Mouse (Mus musculus) gastrocnemius, postnatal 10 days (tissue): ENCODE data around the gene Opalin. TPM values are rescaled to one million over a fixed set of nuclear protein-coding genes. Genes with fewer than 3 reads are reported as not detected.
A peak's percentile ranks its signal among the peaks of the same experiment; 100 is the strongest.

Experiments used
- DNase-seq: peaks from one replicate; pipeline ENCODE4 v3.0.0; 2021; ENCODE audit warnings: mixed read lengths
- long read RNA-seq, 2 experiments: library from polyadenylated mRNA; stranded (forward); transcript quantifications; one replicate each; pipeline ENCODE4 v2.0.0; 2021
- total RNA-seq, 2 experiments: library from RNA; stranded (reverse); gene quantifications; 2 replicates each; pipeline ENCODE4 v1.2.3; 2021

Opalin gene
- not detected for total RNA-seq
- long read RNA-seq, experiment 1, result 0 reads
- long read RNA-seq, experiment 2, result 0 reads

DNA sequence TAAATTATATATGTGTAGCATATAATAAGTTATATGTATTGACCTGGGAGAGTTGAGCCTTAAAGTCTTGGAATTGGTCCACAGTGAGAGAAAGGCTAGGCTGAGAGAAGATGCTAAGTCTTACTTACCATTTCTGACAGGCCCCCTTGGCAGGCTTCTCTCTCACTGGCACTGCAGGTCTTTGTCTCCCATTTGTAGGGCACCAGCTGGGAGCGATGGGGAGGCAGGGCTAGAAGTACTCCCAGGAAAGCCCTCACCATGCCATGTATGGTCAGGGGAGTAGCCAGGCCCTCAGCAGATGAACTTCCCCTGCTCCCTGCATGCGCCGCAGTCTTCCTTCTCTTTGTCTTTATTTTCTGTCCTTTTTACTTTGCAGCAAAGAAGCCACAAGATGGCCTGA lies at the start of gene Opalin:
Gene Opalin, minus strand, starts transcription at position 208 of the 400 bp plus-strand sequence.
- DNase-seq, result no peak

DNA sequence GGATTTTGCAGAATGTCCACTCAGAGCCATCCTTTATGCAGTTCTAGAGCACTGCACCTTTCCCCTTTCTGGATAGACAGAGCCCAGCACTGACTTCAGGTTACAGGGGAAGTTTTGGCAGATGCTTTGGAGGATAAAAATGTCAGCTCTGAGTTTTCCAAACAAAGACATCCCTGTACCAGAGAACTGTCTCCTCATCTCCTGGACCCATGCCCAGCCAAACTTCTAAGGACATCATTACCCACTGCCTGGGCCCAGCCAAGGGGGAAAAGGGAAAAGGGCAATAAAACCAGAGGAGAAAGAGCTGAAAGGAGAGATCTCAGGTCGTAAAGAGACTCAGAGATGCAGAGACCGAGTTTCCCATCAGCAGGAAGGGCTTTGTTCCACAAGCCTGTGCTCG lies 46.1 kb upstream of the Opalin start:
- no peak for DNase-seq

DNA sequence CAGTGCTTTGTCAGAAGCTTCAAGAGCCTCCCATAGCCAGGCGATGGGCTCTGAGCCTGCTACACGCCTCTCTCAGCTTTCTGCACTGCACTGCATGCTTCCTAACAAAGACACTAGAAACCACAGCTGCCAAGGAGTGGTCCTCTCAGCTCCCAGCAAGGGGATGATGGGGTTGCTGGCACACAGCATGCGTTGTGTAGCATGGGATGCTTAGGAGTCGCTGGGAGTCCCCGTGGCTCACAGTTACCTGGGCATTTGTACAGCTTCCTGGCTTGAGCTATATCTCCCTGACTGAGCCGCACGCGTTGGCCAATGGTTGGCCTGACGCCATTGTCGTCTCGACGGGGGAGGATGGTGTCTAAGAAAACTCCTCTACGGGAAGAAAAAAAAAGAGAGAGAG lies 43.0 kb upstream of the Opalin start:
- DNase-seq, result no peak

DNA sequence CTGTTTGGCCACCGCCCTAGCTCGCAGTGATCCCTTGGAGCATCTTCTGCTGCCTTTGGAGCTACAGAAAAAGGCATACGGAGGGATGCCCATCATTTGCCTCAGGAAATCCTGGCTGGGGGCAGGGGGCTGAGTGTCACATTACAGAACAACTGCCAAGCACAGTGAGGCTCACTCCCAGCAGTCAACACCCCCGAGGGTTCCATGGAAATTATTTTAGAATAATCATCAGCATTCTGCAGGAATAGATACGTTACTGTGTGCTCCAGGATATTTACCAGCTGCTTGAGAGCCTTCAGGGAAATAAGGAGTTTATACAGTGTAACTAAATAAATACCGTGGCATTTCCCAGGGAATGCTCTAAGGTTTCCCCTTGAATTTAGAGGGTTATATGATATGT lies 41.4 kb upstream of the Opalin start:
- DNase-seq, result no peak

DNA sequence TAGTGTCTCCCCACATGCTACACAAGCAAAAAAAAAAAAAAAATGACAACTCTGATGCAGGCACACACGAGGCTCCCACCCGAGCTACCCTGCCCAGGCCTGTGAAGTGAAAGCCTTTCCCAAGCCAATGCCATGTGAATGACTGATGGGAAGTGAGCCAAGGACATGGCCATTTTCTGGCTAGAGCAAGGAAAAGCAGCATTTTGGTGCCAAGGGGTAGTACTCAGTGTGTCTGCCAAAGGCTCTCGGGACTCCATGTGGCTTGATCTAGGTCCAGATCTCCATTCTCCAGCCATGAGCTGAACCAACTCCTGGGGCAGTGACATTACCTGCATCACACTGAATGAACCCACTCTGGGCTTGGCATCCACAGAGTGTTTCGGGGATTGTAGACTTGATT lies 40.4 kb upstream of the Opalin start:
- no peak for DNase-seq

DNA sequence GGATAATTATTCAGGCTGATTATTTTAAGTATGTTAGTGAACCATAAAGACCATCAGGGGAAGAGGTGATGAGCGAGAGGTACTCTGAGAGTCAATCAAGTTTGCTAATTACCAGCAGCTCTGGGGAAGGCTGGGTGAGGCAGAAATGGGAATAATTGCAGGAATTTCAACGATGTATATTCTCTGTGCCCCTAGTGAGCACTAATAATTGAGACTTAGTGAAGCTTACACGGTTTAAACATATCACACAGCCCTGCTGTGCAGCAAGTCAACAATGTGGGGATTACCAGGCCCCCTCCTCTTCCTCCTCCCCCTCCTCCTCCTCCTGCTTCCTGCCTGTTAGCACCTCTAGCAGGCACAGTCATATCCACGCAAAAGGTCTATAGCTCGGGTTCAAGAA lies 37.7 kb upstream of the Opalin start:
- DNase-seq, result no peak

DNA sequence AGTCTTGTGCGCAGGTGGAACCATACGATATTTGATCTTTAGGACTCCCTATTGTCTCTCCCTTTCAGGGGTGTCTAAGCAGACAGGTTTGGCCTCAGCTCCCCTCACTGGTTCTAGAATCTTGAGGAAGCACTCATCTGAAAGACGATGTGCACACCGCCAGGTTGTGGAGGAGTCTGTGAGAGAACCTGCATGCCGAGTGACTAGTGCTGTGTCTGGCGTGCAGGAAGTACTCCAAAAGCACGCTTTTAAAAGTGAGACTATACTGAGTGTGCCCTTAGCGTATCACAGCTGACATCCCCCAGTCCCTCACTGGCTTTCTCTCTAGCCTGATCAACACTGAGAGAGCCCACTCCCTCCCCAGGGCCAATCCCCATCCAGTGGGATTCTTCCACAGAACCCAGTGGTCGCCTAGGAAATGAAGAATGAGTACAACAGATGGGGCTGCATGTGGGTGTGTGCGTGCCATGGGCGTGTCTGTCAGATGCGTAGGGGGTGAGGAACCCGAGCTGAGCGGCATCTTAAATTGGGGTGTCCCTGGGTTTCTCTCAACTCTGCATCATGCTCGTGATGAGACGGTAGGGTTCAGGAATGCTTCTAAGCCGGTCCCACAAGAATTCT lies 37.1 kb upstream of the Opalin start:
- DNase-seq, result no peak

DNA sequence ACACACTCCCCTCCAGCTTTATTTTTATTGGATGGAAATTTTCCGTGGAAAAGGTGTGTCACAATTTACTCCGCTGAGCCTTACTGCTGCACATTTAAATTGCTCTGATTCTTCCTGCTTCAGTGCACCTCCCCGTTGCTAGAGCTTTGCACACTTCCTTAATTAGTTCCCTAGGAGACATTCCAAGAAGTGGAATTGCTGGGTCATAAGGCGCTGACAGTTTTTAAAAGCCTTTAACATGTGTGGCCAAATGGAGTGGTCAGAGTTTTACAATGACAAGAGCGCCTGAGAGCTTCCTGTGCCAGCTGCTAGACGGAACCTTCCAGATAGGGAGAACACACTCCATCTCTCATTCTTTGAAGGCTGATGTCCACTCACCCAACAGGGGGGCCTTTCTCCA lies 35.7 kb upstream of the Opalin start:
- no peak for DNase-seq

DNA sequence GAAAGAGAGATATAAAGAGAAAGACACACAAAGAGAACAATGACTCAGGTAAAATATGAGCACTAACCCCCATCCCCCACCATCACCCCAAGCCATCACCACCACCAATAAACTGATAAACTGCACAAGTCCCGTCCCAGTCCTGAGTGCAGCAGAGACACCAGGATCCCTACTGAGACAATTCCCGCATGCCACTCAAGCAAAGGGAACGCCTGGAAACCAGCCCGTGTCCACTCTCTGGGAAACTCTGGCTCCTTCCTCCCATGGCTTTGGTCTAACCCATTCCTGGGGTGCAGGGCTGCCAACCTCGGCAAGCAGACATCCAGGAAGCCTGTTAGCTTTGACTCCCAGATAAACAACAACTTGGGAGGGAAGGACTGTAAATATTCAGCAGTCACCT lies 33.1 kb upstream of the Opalin start:
- DNase-seq, result no peak

DNA sequence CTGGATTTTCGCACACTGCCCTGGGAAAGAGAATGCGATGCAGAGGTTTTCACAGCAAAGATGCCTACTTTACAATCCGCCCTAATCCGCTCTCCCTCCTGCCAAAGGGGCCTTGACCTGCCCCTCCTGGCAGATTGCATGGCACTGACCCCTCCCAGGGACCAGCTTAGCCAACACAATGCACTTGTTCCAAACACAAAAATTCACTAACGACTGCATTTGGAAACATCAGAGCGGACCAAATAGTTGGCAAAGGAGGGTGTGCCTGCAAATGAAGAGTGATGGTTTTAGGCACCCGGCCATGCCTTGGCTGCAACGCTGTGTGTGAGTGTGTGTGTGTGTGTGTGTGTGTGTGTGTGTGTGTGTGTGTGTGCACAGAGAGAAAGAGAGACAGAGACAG lies 32.6 kb upstream of the Opalin start:
- no peak for DNase-seq

DNA sequence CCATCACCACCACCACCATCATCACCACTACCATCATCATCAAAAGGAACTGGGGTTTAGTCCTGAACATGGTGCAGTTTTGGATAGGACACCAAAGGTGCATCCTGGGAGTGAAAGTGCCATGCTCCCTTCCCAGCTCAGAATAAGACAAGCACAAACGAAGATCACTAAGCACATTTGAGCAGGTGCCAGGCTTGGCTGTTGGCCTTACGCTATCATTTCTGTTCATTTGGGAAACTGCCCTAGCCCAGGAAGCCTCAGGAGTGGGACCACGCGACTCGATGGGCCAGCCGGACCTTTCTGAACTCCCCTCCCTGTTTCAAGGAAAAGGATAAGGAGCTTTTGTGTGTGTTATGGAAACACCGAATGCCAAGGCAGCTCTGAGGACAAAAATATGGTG lies 31.8 kb upstream of the Opalin start:
- DNase-seq, result no peak

DNA sequence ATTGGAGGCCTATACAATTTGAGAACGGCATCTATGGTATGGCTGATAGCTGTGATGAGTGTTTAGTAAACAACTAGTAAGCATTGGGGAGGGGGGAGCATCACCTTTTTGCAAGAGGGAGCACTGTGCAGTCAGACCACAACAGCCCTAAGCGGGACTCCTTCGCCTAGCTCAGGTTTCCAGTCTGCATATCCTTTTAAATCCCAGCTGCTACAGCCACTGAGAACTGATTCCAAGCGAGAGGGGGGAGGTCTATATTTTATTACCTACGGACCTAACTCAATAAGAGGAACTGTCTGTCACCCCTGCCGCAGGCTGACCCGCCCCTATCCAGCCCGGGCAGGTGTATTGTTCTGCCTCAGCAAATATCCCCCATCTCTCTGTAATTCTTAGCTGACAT lies 30.6 kb upstream of the Opalin start:
- no peak for DNase-seq

DNA sequence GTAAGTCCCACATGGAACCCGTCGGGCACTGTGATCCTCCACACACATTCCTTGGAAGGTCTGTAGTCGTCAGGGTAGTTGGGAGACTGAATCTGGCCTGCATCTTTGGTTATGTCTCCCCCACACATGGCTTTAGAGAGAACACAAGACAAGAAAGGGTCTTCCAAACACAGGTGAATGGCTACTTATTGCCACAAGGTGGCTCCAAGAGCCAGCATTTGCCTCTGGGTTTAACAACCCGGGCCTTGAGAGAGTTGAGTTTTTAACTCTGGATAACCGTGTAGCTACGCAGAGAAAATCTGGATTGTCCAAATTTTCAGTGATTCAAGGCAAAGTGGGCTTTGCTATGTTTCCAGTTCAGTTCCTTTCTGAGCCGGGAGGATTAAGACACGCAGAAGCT lies 28.0 kb upstream of the Opalin start:
- no peak for DNase-seq

DNA sequence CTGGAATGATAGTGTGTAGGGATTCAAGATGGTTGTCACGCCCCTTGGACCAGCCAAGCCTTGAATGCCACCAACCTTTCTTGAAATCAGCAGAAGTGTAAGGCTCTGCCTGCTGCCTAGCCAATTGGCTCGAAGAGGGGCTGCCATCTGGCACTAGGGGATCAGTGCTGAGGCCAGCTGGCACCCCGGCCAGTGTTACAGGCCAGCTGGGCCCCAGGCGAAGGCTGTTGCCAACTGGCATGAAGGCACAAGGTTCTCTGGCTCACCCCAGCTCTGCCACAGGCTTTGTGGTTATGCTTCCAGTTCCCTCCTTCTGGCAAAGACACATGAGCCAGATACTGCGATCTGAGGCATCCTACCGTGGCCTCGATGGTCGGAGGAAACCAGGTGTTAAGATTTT lies 24.5 kb upstream of the Opalin start:
- DNase-seq, result peak; percentile 76

DNA sequence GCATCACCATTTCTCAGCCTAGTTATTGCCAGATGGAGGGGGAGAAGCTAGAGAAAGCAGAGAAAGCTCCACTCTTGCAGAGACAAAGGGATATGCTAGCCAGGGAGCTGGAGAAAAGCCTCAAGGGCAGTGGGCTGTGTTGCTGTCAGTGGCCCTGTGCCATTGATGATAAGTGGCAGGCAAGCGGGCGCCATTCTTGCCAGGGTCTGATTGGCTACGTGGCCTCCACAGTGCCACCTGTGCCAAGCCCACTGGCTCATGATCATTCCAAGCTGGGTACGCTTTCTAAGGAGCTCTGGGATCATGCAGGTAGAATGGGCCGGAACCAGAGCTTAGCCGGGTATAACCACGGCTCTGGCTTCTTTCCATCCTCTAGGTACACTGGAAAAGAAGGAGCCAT lies 23.9 kb upstream of the Opalin start:
- no peak for DNase-seq

DNA sequence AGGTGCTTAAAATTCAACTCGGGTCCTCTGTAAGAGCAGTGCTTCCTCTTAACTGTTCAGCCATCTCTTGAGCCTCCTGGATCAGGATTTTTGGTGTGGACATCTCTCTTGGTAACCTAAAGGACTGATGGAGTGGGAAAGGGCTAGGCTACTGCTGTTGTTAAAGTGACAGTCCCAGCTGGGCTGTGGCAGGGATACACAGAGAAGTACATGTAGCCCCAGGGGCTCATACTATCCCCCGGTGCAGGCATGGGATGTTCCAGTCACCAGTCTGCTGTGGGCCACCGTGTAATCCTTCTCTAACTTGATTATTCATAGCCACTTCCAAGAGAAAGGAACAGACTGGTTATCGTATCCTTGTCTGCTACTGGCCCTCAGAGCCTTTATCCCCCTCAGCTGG lies 20.1 kb upstream of the Opalin start:
- no peak for DNase-seq

DNA sequence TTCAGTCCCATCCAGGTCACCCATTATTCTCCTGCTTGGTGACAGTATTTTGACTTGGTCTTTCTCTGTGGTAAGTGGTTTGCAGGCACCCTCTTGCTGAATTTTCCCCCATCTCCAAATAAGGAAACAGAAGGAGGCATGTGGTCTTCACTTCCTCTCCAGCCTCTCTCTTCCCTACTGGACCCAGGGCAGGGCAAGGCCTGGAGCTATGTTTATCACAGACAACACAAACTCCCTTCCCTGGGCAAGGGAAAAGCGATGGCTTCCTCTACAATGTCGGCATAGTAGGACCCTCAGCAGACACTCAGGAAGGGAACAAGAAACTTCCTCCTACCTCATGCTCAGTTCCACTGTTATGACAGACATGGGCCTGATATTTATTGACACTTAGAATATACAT lies 15.0 kb upstream of the Opalin start:
- DNase-seq, result no peak

DNA sequence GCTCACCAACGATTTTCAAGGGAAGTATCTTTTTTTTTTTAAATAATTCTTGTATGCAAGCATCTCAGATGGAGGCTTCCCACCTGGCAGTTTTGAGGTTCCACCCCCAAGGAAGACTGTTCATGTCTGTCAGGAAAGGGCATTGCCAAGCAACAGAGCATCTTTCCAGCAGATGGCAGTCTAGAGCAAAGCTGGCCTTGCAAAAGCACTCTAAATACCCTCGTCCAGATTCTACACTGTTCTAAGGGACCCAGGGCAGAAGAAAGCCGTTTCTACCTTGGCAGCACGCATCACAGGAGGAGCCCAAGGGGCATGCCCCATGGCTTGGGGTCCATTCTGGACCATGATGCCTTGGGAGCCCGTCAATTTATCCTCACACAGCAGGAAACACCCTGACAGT lies 12.9 kb upstream of the Opalin start:
- peak; percentile 63 for DNase-seq

DNA sequence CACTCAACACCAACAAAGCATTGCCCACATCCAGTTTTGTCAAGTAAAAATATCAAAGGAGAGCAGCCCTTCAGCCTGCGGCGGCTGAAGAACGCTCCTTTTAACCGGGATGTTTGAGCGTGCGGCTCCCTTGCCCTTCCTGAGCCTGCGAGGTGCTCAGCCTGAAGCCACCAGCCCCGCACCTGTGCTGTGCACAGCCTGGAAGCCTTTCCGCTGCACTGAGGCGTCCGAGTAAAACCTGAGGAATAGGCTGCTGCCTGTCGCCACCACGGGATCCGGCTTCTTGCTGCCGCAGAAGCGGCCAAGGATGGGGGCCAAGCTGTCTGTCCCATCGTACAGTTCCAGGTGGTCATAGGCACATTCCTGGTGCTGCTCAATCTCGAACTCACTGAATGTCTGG lies 11.6 kb upstream of the Opalin start:
- DNase-seq, result no peak

DNA sequence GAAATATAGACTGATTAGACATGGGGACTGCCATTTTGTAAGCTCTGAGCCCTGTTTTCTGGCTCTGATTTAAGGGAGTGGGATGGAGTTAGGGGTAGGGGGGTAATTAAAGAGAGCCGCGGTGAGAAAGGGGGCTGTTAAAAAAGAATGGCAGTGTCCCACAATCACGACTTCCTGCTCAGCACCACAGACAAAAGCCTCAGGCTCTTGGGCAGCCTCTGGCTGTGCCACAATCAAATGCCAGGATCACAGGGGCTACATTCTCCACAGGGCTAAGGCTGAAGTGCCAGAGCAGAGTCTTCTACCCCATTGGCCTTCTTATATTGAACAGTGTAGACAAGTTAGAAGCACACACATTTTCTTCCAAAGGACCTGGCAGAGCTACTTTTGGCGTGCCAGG lies 11.0 kb upstream of the Opalin start:
- no peak for DNase-seq

DNA sequence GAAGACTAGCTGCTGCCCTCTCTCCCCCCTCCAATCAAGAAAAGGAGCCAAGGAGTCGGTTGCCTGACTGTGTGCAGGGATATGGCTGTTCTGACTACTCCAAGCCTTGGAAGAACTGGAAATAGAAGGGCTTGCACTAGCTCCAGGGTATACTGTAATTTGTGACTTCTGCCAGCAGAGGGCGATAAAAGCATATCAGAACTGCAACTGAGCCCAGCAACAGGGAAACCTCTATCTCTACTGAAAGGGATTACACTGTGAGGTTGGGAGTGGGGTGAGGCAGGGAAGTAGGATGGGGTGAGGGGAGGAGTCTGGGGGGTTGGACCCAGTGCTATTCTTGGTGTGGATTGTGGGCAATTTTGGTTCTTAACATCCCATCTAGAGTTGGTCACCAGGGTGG lies 9.8 kb upstream of the Opalin start:
- peak; percentile 66 for DNase-seq

DNA sequence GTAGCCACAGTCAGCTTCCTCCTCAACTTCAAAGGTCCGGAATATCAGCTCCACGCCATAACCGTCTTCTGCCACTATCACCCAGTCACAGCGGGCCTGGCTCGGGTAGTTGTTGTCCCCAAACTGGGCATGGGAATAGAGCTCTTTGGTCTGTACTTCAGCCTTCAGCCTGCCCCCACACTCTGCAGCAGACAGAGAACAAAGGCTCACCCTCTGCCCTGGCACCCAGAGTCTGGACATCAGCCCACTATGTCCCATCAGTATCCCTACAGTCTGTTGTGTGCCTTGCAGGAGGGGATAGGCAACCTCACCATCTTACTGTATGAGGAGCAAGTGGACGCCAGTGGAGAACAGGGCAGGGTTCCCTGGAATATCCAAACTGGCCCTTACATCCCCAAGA lies 9.4 kb upstream of the Opalin start:
- no peak for DNase-seq

DNA sequence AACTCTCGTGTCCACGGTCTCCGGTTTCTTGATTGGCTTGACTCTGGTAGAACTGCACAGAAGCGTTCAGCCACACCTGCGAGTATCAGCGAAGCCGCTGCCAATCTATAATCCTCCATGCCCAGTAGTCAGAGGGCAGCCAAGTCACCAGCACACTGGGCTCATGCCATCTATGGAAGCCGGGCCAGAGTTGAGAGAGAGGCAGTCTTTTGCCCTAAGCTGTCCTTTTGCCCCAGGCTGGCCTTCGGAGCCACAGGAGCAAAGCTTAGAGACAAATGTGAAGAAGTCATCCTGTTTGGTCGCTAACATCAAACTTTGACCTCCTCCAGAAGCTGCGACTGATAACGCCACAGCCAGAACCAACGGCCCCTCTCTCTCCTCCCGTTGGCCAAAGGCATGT lies 6.7 kb upstream of the Opalin start:
- no peak for DNase-seq

DNA sequence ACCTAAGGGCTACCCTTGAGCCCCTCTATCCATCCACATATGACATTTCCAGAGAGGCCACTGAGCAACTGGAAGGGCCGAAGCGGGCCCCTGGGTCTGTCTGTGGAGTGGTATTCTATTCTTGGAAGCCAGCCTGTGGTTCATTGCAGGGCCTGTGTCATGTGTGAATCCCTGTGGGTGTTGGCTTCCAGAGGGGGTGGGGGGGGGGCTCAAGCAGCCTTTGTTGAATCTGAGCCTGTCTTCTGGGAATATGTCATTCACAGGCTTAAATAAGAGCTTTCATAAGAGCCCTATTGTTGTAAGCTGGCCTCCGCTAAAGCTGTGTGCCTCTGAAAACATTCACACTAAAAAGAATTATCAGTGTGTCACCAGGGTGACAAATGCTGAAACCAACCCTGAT lies 4.7 kb upstream of the Opalin start:
- DNase-seq, result no peak

DNA sequence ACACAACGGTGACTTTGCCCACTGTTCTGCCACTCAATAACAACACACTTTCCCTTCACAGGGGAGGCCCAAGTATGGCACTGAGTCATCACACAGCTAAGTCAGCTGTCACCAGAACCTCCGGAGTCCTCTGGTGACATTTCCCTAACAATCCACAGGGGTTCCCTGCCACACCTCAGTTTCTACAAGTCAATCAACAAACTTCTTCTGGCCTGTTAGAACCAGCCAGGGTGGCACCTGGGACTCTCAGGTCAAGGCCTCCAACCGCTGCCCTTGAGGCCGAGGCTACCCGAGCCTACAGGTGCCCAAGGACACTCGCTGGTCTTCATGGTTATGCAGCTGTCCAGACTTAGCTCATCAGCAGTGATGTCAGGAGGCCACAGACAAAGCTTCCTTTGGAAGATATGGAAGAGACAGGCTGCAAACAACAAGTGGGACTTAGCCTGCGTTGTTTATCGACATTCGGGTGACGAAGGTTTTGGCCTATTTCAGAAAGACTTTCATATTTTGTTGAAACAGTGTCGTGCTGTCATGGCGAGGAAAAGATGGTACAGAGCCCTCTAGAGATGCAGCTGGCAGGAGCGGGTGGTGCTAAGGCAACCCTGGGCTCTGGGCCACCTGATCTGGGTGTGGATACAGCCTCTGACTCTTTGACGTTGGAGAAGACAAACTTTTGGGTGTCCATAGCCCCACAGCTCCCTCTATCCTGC lies 3.0 kb downstream of the Opalin start:
- no peak for DNase-seq
